Mouse (Mus musculus) liver, postnatal 0 days (tissue): ENCODE results near the gene Galnt12.

Experiments
- CTCF ChIP-seq: sonication (generic); IDR thresholded peaks from 2 replicates; pipeline ENCODE4 v1.5.1; 2016; ENCODE audit warnings: antibody characterized with exemption, low read depth
- EP300 ChIP-seq: IDR thresholded peaks from 2 replicates; pipeline ENCODE4 v1.6.1; 2016; ENCODE audit warnings: antibody characterized with exemption, low read depth, mild to moderate bottlenecking

- TF ChIP-seq CTCF (no peak), EP300 (no peak)
These were observed 7.9 kb upstream of the Galnt12 start for GRCm38 (mm10) chr4:47083824-47084223.
